Mouse (Mus musculus): Measurements from ENCODE around the gene Fah. TPM values are rescaled to one million over a fixed set of nuclear protein-coding genes. Genes with fewer than 3 reads are reported as not detected.

The Fah gene
- polyA plus RNA-seq, 1 experiment from 2014 or later, result 4.4 TPM

- no peak overlapping the region for H3K9ac ChIP-seq
- no peaks in the 10 kb centered on the region for H3K9me3 ChIP-seq
- H3K27me3 ChIP-seq, result no peaks in the 10 kb centered on the region
- 95% methylated on average over 3 of the region's 3 CpGs for WGBS
- peaks cover 43% of the 10 kb centered on the region for H3K36me3 ChIP-seq
- no peak overlapping the region for H3K27ac ChIP-seq
- ATAC-seq (ENCODE audit: insufficient number of reproducible peaks, insufficient read depth, low FRiP score, low TSS enrichment, low read depth), result no peak
- H3K4me1 ChIP-seq, result no peaks in the 10 kb centered on the region
- H3K4me2 ChIP-seq, result no peak overlapping the region
- H3K4me3 ChIP-seq, result no peak overlapping the region
Measured at GRCm38 (mm10) chr7:84620956-84621355, 14.4 kb upstream of the Fah start.

- H3K27me3 ChIP-seq, result no peaks in the 10 kb centered on the region
- H3K4me2 ChIP-seq, result no peak overlapping the region
- no peak overlapping the region for H3K4me3 ChIP-seq
- H3K36me3 ChIP-seq, result peaks cover 30% of the 10 kb centered on the region
- H3K27ac ChIP-seq, result no peak overlapping the region
- WGBS, result 96% methylated on average over 2 of the region's 2 CpGs
- no peaks in the 10 kb centered on the region for H3K4me1 ChIP-seq
- H3K9me3 ChIP-seq, result no peaks in the 10 kb centered on the region
- ATAC-seq (ENCODE audit: insufficient number of reproducible peaks, insufficient read depth, low FRiP score, low TSS enrichment, low read depth), result no peak
- no peak overlapping the region for H3K9ac ChIP-seq
Measured at GRCm38 (mm10) chr7:84618951-84619350, 12.4 kb upstream of the Fah start.

- WGBS, result 86% methylated on average over 4 of the region's 4 CpGs
- Histone ChIP-seq H3K4me1 (no peaks in the 10 kb centered on the region), H3K4me2 (no peak overlapping the region), H3K9me3 (no peaks in the 10 kb centered on the region), H3K27ac (no peak overlapping the region), H3K27me3 (no peaks in the 10 kb centered on the region), H3K36me3 (peaks cover 10% of the 10 kb centered on the region), H3K4me3 (no peak overlapping the region), H3K9ac (no peak overlapping the region)
- no peak for ATAC-seq (ENCODE audit: insufficient number of reproducible peaks, insufficient read depth, low FRiP score, low TSS enrichment, low read depth)
Measured at GRCm38 (mm10) chr7:84612445-84612844, 5.9 kb upstream of the Fah start.

- Histone ChIP-seq H3K9ac (no peak overlapping the region), H3K9me3 (no peaks in the 10 kb centered on the region), H3K27ac (no peak overlapping the region), H3K4me2 (no peak overlapping the region), H3K4me1 (no peaks in the 10 kb centered on the region), H3K4me3 (no peak overlapping the region), H3K36me3 (peaks cover 4% of the 10 kb centered on the region), H3K27me3 (no peaks in the 10 kb centered on the region)
- no peak for ATAC-seq (ENCODE audit: insufficient number of reproducible peaks, insufficient read depth, low FRiP score, low TSS enrichment, low read depth)
- 56% methylated on average over 1 of the region's 1 CpGs for WGBS
Measured at GRCm38 (mm10) chr7:84611609-84612008, 5.1 kb upstream of the Fah start.

GRCm38 (mm10) chr7:84605704-84606292 is 724 bp downstream of the Fah start:
- ATAC-seq (ENCODE audit: insufficient number of reproducible peaks, insufficient read depth, low FRiP score, low TSS enrichment, low read depth), result peak; percentile 71
- no peaks in the 10 kb centered on the region for H3K36me3 ChIP-seq
- H3K4me1 ChIP-seq, result peaks cover 8% of the 10 kb centered on the region
- no peak overlapping the region for H3K27ac ChIP-seq
- peak overlapping the region; percentile 68 for H3K9ac ChIP-seq
- H3K4me2 ChIP-seq, result peak overlapping the region; percentile 93
- H3K9me3 ChIP-seq, result no peaks in the 10 kb centered on the region
- WGBS, result under 1% methylated on average over 36 of the region's 36 CpGs
- H3K4me3 ChIP-seq, result peak overlapping the region; percentile 57
- H3K27me3 ChIP-seq, result no peaks in the 10 kb centered on the region

GRCm38 (mm10) chr7:84605033-84605687 is 1.4 kb downstream of the Fah start:
- Histone ChIP-seq H3K4me2 (peak overlapping the region; percentile 93), H3K27me3 (no peaks in the 10 kb centered on the region), H3K27ac (no peak overlapping the region), H3K4me3 (peak overlapping the region; percentile 57), H3K4me1 (peaks cover 8% of the 10 kb centered on the region), H3K9ac (peak overlapping the region; percentile 68), H3K36me3 (no peaks in the 10 kb centered on the region), H3K9me3 (no peaks in the 10 kb centered on the region)
- no peak for ATAC-seq (ENCODE audit: insufficient number of reproducible peaks, insufficient read depth, low FRiP score, low TSS enrichment, low read depth)
- WGBS, result 8% methylated on average over 19 of the region's 19 CpGs

GRCm38 (mm10) chr7:84604501-84604900 is 2.0 kb downstream of the Fah start:
- 63% methylated on average over 3 of the region's 3 CpGs for WGBS
- Histone ChIP-seq H3K36me3 (no peaks in the 10 kb centered on the region), H3K9me3 (no peaks in the 10 kb centered on the region), H3K4me1 (peaks cover 8% of the 10 kb centered on the region), H3K9ac (no peak overlapping the region), H3K4me2 (no peak overlapping the region), H3K27me3 (no peaks in the 10 kb centered on the region), H3K27ac (no peak overlapping the region), H3K4me3 (no peak overlapping the region)
- ATAC-seq (ENCODE audit: insufficient number of reproducible peaks, insufficient read depth, low FRiP score, low TSS enrichment, low read depth), result no peak

- Histone ChIP-seq H3K27me3 (no peaks in the 10 kb centered on the region), H3K4me1 (peaks cover 8% of the 10 kb centered on the region), H3K36me3 (no peaks in the 10 kb centered on the region), H3K27ac (no peak overlapping the region), H3K4me3 (no peak overlapping the region), H3K4me2 (no peak overlapping the region), H3K9ac (no peak overlapping the region), H3K9me3 (no peaks in the 10 kb centered on the region)
- no peak for ATAC-seq (ENCODE audit: insufficient number of reproducible peaks, insufficient read depth, low FRiP score, low TSS enrichment, low read depth)
- WGBS, result 81% methylated on average over 3 of the region's 3 CpGs
Measured at GRCm38 (mm10) chr7:84601331-84601730, 5.2 kb downstream of the Fah start.

GRCm38 (mm10) chr7:84600631-84601030 is 5.9 kb downstream of the Fah start:
- no peak overlapping the region for H3K4me2 ChIP-seq
- WGBS, result 77% methylated on average over 2 of the region's 2 CpGs
- no peak overlapping the region for H3K27ac ChIP-seq
- H3K27me3 ChIP-seq, result no peaks in the 10 kb centered on the region
- peaks cover 8% of the 10 kb centered on the region for H3K4me1 ChIP-seq
- no peak overlapping the region for H3K9ac ChIP-seq
- H3K36me3 ChIP-seq, result no peaks in the 10 kb centered on the region
- no peak for ATAC-seq (ENCODE audit: insufficient number of reproducible peaks, insufficient read depth, low FRiP score, low TSS enrichment, low read depth)
- H3K9me3 ChIP-seq, result no peaks in the 10 kb centered on the region
- no peak overlapping the region for H3K4me3 ChIP-seq

GRCm38 (mm10) chr7:84596633-84597032 is 9.9 kb downstream of the Fah start:
- H3K4me3 ChIP-seq, result no peak overlapping the region
- ATAC-seq (ENCODE audit: insufficient number of reproducible peaks, insufficient read depth, low FRiP score, low TSS enrichment, low read depth), result no peak
- no peaks in the 10 kb centered on the region for H3K9me3 ChIP-seq
- H3K4me1 ChIP-seq, result no peaks in the 10 kb centered on the region
- 86% methylated on average over 3 of the region's 3 CpGs for WGBS
- no peak overlapping the region for H3K4me2 ChIP-seq
- no peak overlapping the region for H3K9ac ChIP-seq
- no peaks in the 10 kb centered on the region for H3K36me3 ChIP-seq
- no peak overlapping the region for H3K27ac ChIP-seq
- H3K27me3 ChIP-seq, result no peaks in the 10 kb centered on the region

- H3K4me3 ChIP-seq, result no peak overlapping the region
- no peak overlapping the region for H3K9ac ChIP-seq
- H3K9me3 ChIP-seq, result no peaks in the 10 kb centered on the region
- no peaks in the 10 kb centered on the region for H3K36me3 ChIP-seq
- no peaks in the 10 kb centered on the region for H3K4me1 ChIP-seq
- H3K27ac ChIP-seq, result no peak overlapping the region
- no peak for ATAC-seq (ENCODE audit: insufficient number of reproducible peaks, insufficient read depth, low FRiP score, low TSS enrichment, low read depth)
- H3K27me3 ChIP-seq, result no peaks in the 10 kb centered on the region
- WGBS, result 93% methylated on average over 3 of the region's 3 CpGs
- no peak overlapping the region for H3K4me2 ChIP-seq
Measured at GRCm38 (mm10) chr7:84596002-84596401, 10.5 kb downstream of the Fah start.

- H3K27ac ChIP-seq, result no peak overlapping the region
- H3K9me3 ChIP-seq, result no peaks in the 10 kb centered on the region
- peak overlapping the region; percentile 34; the same call in 1 of the 2 replicates for H3K4me2 ChIP-seq
- H3K9ac ChIP-seq, result no peak overlapping the region
- ATAC-seq (ENCODE audit: insufficient number of reproducible peaks, insufficient read depth, low FRiP score, low TSS enrichment, low read depth), result no peak
- H3K36me3 ChIP-seq, result no peaks in the 10 kb centered on the region
- H3K4me3 ChIP-seq, result no peak overlapping the region
- no peaks in the 10 kb centered on the region for H3K4me1 ChIP-seq
- no peaks in the 10 kb centered on the region for H3K27me3 ChIP-seq
Measured at GRCm38 (mm10) chr7:84594917-84595303, 11.6 kb downstream of the Fah start.
